Comparison of ENCODE assay signal across 26 mouse cellular contexts in the genomic region with DNA sequence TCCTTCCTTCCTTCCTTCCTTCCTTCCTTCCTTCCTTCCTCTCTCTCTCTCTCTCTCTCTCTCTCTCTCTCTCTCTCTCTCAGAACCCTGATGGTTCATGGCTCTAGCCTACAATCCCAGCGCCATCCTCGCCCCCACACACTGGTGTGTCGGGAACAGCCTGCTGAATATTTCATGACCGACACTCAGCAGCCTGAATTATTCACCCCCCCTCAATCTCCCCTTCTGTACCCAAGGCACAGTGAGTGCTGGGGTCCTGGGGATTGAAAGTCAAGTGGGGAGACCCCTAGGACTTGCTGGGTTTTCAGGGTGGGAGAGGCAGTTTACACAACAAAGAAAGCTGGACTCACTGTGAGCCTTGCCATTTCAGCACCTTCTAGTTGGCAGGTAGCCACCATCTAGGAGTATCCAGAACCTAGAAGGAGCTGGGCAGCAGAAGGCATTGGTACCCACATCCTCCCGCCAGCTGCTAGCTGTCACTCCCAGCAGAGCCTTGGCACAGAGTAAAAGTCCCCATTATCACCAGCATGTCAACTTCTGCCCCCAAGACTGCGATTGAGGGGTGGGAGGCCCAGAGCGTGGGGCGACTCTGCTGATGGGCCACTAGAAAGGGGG. TPM values are rescaled to one million over a fixed set of nuclear protein-coding genes. Genes with fewer than 3 reads are reported as not detected.
"Had no signal": no experiment of that assay in that cellular context is flagged by ENCODE, and none has a peak within 500 bp of the region (broad histone marks: within the 10 kb centered on the region; RNA-seq: fewer than 3 reads in every experiment).

No protein-coding gene starts in this region.

- ATAC-seq: midbrain, embryonic 15.5 days had no signal

- H3K9me3 ChIP-seq: kidney, embryonic 15.5 days; liver, embryonic 13.5 days; midbrain, embryonic 15.5 days; neural tube, embryonic 12.5 days; neural tube, embryonic 15.5 days had no signal

- H3K9ac ChIP-seq: kidney, embryonic 15.5 days; liver, embryonic 13.5 days; midbrain, embryonic 15.5 days; neural tube, embryonic 12.5 days; neural tube, embryonic 15.5 days had no signal

- H3K4me3 ChIP-seq: kidney, embryonic 15.5 days; liver, embryonic 13.5 days; midbrain, embryonic 15.5 days; neural tube, embryonic 12.5 days; neural tube, embryonic 15.5 days had no signal

- H3K4me2 ChIP-seq: kidney, embryonic 15.5 days; liver, embryonic 13.5 days; midbrain, embryonic 11.5 days; midbrain, embryonic 15.5 days; neural tube, embryonic 12.5 days; neural tube, embryonic 15.5 days had no signal

- DNase-seq: kidney, adult 11 months; kidney, adult 8-10 months; kidney, postnatal 10 days; kidney, postnatal 36 days; liver, embryonic 13.5 days; lung, adult 2 months; lung, postnatal 14 days; lung, postnatal 4 days; right cerebral cortex, postnatal 4 days; thymus, adult 2 months; thymus, postnatal 14 days; thymus, postnatal 4 days had no signal

- H3K36me3 ChIP-seq: kidney, embryonic 15.5 days; liver, embryonic 13.5 days; midbrain, embryonic 15.5 days; neural tube, embryonic 12.5 days; neural tube, embryonic 15.5 days had no signal

- H3K27ac ChIP-seq: kidney, embryonic 15.5 days; liver, embryonic 13.5 days; midbrain, embryonic 15.5 days; neural tube, embryonic 12.5 days; neural tube, embryonic 15.5 days; stomach, postnatal 0 days had no signal

RNA-seq across cellular contexts. Expression of gene Hes2, which starts 17.0 kb away (rescaled TPM):
- total RNA-seq: layer of hippocampus, postnatal 25 days; left cerebral cortex, adult 18-20 months; left cerebral cortex, postnatal 25 days; liver, adult 2 months; megakaryocyte progenitor cell, adult 5-6 weeks had no signal
- polyA plus RNA-seq: limb, embryonic 11.5 days; liver, adult 2 months; liver, embryonic 13.5 days; liver, embryonic 16.5 days; midbrain, embryonic 15.5 days; neural tube, embryonic 15.5 days had no signal

RNA-seq across cellular contexts. Expression of gene Tnfrsf25, which starts 25.9 kb away (rescaled TPM):
- total RNA-seq: megakaryocyte-erythroid progenitor cell, adult 5-6 weeks had no signal
